Mouse (Mus musculus) embryonic facial prominence, embryonic 14.5 days (tissue): ENCODE data around the gene Prr22. TPM values are rescaled to one million over a fixed set of nuclear protein-coding genes. Genes with fewer than 3 reads are reported as not detected.

Experiments
- ATAC-seq: fragments of 200-750 bp; cut with Nextera tagmentation; 2 replicates; pipeline ENCODE4 v1.8.0; 2017; ENCODE audit warnings: low read depth, moderate number of reproducible peaks, moderate TSS enrichment
- DNase-seq: peaks from one replicate; pipeline ENCODE4 v3.0.0-alpha.2; 2015; ENCODE audit warnings: low spot score
- H3K27ac ChIP-seq: fragments of 300-500 bp; sonication (generic); replicated peaks from 2 replicates; pipeline ENCODE4 v1.5.1; 2014; ENCODE audit warnings: low read depth, mild to moderate bottlenecking, low read length, moderate library complexity
- H3K27me3 ChIP-seq: fragments of 300-500 bp; sonication (generic); replicated peaks from 2 replicates; pipeline ENCODE4 v1.6.1; 2014; ENCODE audit warnings: low read length; ENCODE audit not compliant: control insufficient read depth, insufficient read depth
- H3K36me3 ChIP-seq: fragments of 300-500 bp; sonication (generic); 2 replicates; pipeline ENCODE4 v1.6.1; 2014; ENCODE audit warnings: low read length, mixed read lengths; ENCODE audit not compliant: control insufficient read depth, insufficient read depth
- H3K4me1 ChIP-seq: fragments of 300-500 bp; sonication (generic); 2 replicates; pipeline ENCODE4 v1.6.1; 2014; ENCODE audit warnings: antibody characterized with exemption, low read length; ENCODE audit not compliant: control insufficient read depth, insufficient read depth
- H3K4me2 ChIP-seq: fragments of 300-500 bp; sonication (generic); 2 replicates; pipeline ENCODE4 v1.6.1; 2014; ENCODE audit warnings: low read depth, mild to moderate bottlenecking, low read length, moderate library complexity, mixed read lengths
- H3K4me3 ChIP-seq: fragments of 300-500 bp; sonication (generic); 2 replicates; pipeline ENCODE4 v1.5.1; 2014; ENCODE audit warnings: low read depth, mild to moderate bottlenecking, low read length
- H3K9ac ChIP-seq: fragments of 300-500 bp; sonication (generic); 2 replicates; pipeline ENCODE4 v1.6.1; 2014; ENCODE audit warnings: low read depth, mild to moderate bottlenecking, low read length, moderate library complexity, mixed read lengths
- H3K9me3 ChIP-seq: fragments of 300-500 bp; sonication (generic); 2 replicates; pipeline ENCODE4 v1.6.1; 2016; ENCODE audit warnings: low read length; ENCODE audit not compliant: control insufficient read depth
- WGBS: fragments of 180-500 bp; shearing (Covaris S2); extraction: QIAGEN DNeasy Blood & Tissue Kit; methylation state at CpG from one replicate; pipeline ENCODE4 v1.1.7; 2014; 5-methylcytosine and 5-hydroxymethylcytosine counted together
- polyA plus RNA-seq: library from polyadenylated mRNA; unstranded; fragments of >200 nt; fragmentation: Nextera tagmentation; extraction: Ambion mirVana; gene quantifications from 2 replicates; pipeline ENCODE4 v1.2.1, GENCODE M21; 2014

Gene Prr22
- polyA plus RNA-seq, result 0.61 and 1.2 TPM in 2 replicates

DNA sequence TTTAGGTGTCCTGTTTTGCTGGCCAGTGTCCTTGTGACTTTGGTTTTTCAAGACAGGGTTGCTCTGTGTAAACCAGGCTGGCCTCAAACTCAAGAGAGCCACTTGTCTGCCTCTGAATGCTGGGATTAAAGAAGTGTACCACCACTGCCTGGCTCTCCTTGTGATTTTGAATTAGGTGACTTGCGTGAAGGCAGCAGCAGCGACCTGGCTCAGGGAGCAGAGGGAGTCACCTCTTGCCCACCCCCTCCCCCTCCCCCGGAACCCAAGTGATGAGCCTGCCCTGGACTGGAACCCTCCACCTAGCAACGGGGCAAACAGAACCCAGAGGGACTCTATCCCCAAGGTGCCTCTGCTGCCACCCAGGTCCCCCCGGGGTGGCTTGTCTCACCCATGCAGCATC, at the start of gene Prr22:
Prr22 (plus strand) TSS at position 301 of the 400 bp plus-strand sequence.
- no peak within 1 kb of the TSS for H3K4me3 ChIP-seq
- 91% methylated on average over 5 of the region's 5 CpGs for WGBS
- DNase-seq, result no peak
- no peak within 1 kb of the TSS for H3K27ac ChIP-seq
- H3K27me3 ChIP-seq, result no peaks in the 10 kb centered on the region
- H3K4me2 ChIP-seq, result no peak within 1 kb of the TSS
- peaks cover 43% of the 10 kb centered on the region for H3K36me3 ChIP-seq
- no peak for ATAC-seq
- H3K9ac ChIP-seq, result no peak within 1 kb of the TSS
- H3K4me1 ChIP-seq, result peaks cover 4% of the 10 kb centered on the region; the same call in 1 of the 2 replicates
- no peaks in the 10 kb centered on the region for H3K9me3 ChIP-seq

DNA sequence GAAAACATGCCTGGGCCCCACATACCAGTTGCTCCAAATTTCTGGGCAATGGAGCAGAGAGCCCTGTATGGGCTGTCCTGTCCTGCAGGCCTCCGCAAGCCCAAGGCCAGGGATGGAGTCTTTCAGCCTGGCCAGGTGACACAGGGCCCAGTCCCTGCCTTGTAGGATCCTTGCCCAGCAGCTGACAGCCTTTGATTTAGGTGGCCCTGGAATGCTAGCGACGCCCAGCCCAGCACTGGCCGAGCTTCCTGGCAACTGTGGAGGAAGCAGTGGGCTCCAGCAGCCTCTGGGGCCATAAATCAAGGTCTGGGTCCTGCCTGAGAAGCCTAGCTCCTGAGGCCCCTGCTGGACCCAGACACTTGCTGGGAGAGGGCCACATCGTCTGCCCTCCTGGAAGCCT, 47.6 kb upstream of the Prr22 start:
- H3K36me3 ChIP-seq, result peaks cover 38% of the 10 kb centered on the region
- H3K4me1 ChIP-seq, result peaks cover 12% of the 10 kb centered on the region
- no peak overlapping the region for H3K27ac ChIP-seq
- no peaks in the 10 kb centered on the region for H3K27me3 ChIP-seq
- H3K4me3 ChIP-seq, result no peak overlapping the region
- 93% methylated on average over 5 of the region's 5 CpGs for WGBS
- H3K9me3 ChIP-seq, result no peaks in the 10 kb centered on the region
- no peak overlapping the region for H3K4me2 ChIP-seq
- DNase-seq, result no peak
- H3K9ac ChIP-seq, result no peak overlapping the region
- no peak for ATAC-seq

DNA sequence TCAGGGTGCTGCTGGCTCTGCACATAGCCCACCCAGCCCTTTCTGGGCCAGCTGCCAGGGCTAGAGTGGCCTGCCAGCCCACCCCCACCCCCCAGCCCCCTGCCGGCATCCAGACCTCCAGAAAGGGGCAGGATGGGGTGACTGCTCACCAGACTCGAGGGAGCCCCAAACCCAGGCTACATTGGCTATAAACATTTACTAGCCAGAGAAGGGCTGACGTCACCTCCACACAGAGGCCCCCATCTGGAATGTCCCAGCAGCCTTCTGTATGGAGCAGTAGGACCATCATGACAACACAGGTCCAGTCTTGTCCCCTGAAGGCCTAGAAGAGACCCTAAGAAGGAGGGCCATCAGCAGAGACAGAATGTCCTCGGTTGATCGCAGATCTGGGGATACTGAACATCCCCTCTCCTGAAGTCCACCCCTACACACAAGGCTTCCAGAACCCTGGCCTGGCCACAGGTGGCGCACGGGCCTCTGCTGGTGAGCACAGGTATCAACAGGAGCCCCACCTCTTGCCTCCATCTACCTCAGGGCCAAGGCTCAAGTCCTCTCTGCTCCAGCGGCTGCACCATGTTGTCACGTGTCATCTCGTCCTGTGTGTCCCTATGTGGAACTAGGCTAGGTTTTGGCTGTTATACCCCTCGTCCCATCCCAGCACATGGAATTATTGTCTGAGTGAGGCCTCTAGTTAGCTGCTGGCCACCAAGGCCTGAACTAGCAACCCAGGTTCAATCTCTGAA, 46.5 kb upstream of the Prr22 start:
- Histone ChIP-seq H3K4me2 (no peak overlapping the region), H3K27me3 (no peaks in the 10 kb centered on the region), H3K4me3 (no peak overlapping the region), H3K9me3 (no peaks in the 10 kb centered on the region), H3K9ac (0 out of 2 replicates have a peak overlapping the region, but pooled peaks have one; percentile 8), H3K36me3 (peaks cover 38% of the 10 kb centered on the region), H3K4me1 (peaks cover 12% of the 10 kb centered on the region), H3K27ac (no peak overlapping the region)
- 87% methylated on average over 9 of the region's 11 CpGs for WGBS
- DNase-seq, result no peak
- ATAC-seq, result no peak

GRCm38 (mm10) chr17:56727029-56727649, 42.9 kb upstream of the Prr22 start:
- ATAC-seq, result peak; percentile 58
- Histone ChIP-seq H3K36me3 (peaks cover 29% of the 10 kb centered on the region), H3K27ac (peak overlapping the region; percentile 41), H3K9me3 (no peaks in the 10 kb centered on the region), H3K4me2 (no peak overlapping the region), H3K9ac (no peak overlapping the region), H3K4me3 (no peak overlapping the region), H3K4me1 (peaks cover 5% of the 10 kb centered on the region), H3K27me3 (no peaks in the 10 kb centered on the region)
- DNase-seq, result peak; percentile 62
- WGBS, result 18% methylated on average over 7 of the region's 7 CpGs

GRCm38 (mm10) chr17:56727659-56728058, 42.4 kb upstream of the Prr22 start:
- DNase-seq, result peak; percentile 44
- Histone ChIP-seq H3K4me2 (peak overlapping the region; percentile 8; the same call in 1 of the 2 replicates), H3K27ac (0 out of 2 replicates have a peak overlapping the region, but pooled peaks have one; percentile 41), H3K36me3 (peaks cover 23% of the 10 kb centered on the region), H3K27me3 (no peaks in the 10 kb centered on the region), H3K4me3 (no peak overlapping the region), H3K9ac (no peak overlapping the region), H3K9me3 (no peaks in the 10 kb centered on the region), H3K4me1 (peaks cover 5% of the 10 kb centered on the region)
- peak; percentile 19 for ATAC-seq
- 7% methylated on average over 12 of the region's 12 CpGs for WGBS

DNA sequence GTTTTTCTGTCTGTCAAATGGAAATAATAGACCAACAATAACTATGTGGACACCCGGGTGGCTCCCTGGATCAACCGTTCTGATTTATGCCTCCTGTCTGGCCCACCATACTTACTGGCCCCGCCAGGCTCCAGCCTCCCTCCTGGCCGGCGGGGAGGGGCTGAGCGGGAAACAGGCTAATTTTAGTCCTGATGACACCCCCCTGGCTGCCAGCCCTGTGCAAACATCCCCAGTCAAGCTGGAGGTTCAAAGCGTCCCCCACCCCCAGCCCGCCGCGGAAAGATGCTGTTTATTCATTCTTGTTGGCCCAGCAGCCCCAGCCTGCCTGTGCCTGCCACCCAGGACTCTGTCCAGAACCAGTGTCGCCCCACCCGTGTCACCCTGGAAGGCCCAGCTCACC, 41.9 kb upstream of the Prr22 start:
- Histone ChIP-seq H3K36me3 (peaks cover 19% of the 10 kb centered on the region), H3K9me3 (no peaks in the 10 kb centered on the region), H3K4me3 (no peak overlapping the region), H3K27ac (no peak overlapping the region), H3K4me1 (peaks cover 5% of the 10 kb centered on the region), H3K9ac (no peak overlapping the region), H3K4me2 (0 out of 2 replicates have a peak overlapping the region, but pooled peaks have one; percentile 8), H3K27me3 (no peaks in the 10 kb centered on the region)
- 22% methylated on average over 11 of the region's 12 CpGs for WGBS
- peak; percentile 47 for DNase-seq
- ATAC-seq, result no peak

DNA sequence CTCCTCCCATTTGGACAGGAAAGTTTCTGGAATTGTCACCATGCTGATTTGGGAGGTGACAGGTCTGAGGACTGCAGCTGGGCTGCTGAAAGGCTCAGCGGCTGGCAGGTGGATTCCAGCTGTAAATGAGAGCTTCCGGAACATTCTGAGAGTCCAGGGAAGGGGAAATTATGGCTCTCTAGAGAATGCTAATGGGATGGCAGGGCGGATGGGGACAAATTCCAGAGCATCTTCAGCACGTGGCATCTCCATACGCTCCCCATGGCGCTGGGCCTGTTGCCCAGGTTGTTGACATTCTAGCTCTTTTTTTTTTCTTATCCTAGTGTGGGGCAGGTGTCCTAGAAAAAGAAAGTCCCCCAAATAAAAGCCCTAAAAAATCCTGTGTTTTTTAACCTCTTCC, 40.9 kb upstream of the Prr22 start:
- Histone ChIP-seq H3K27ac (no peak overlapping the region), H3K4me2 (no peak overlapping the region), H3K9me3 (no peaks in the 10 kb centered on the region), H3K4me3 (no peak overlapping the region), H3K9ac (no peak overlapping the region), H3K4me1 (peaks cover 5% of the 10 kb centered on the region), H3K36me3 (0 out of 2 replicates have a peak, but pooled peaks cover 9% of the 10 kb centered on the region), H3K27me3 (no peaks in the 10 kb centered on the region)
- ATAC-seq (no peak), DNase-seq (no peak)
- WGBS, result 42% methylated on average over 6 of the region's 6 CpGs

DNA sequence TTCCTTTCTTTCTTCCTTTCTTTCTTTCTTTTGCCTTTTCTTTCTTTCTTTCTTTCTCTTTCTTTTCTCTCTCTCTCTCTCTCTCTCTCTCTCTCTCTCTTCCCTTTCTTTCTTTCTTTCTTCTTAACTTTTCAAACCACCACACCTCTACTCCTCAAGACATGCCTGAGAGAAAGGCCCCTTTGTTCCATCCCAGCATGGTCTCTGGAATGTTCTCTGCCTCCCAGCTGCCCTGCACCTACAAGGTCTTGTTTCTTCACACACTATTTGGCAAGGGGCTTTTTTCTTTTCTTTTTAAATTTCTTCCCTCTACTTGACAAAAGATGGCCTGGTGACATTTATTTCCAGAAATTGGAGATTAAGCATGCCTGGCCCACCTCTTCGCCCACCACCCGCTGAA, 40.4 kb upstream of the Prr22 start:
- WGBS, result 62% methylated on average over 2 of the region's 2 CpGs

More for the DNA sequence above, 40.4 kb upstream of the Prr22 start:
- Histone ChIP-seq H3K36me3 (0 out of 2 replicates have a peak, but pooled peaks cover 4% of the 10 kb centered on the region), H3K27me3 (no peaks in the 10 kb centered on the region), H3K4me3 (no peak overlapping the region), H3K9me3 (no peaks in the 10 kb centered on the region), H3K4me2 (no peak overlapping the region), H3K27ac (no peak overlapping the region), H3K9ac (no peak overlapping the region), H3K4me1 (peaks cover 5% of the 10 kb centered on the region)
- no peak for DNase-seq
- no peak for ATAC-seq
